Mouse (Mus musculus) MEL (cell line): ENCODE measurements at regions not wholly inside any gene's neighbourhood (a gene's known extent, or its start where the extent isn't known, plus 50 kb on each side); places are given as distances from the start of the nearest gene placed in this dataset.

Experiments
- DNase-seq: peaks from one replicate; pipeline ENCODE4 v3.0.0; 2011; ENCODE audit warnings: low read depth, low spot score
- H3K27ac ChIP-seq: 2 replicates; pipeline ENCODE4 v1.5.1; 2012; ENCODE audit warnings: low read depth, mild to moderate bottlenecking, control low read depth, low read length, moderate library complexity; ENCODE audit not compliant: control insufficient read depth
- H3K27me3 ChIP-seq, 2 experiments: fragments of 150-350 bp in 1 of 2; sonication (generic) in 1 of 2; 2 replicates each; pipeline ENCODE4 v1.6.1; 2012; ENCODE audit warnings: low read length in 2 of 2, mild to moderate bottlenecking in 2 of 2, improper control_type of control experiment in 1 of 2, moderate library complexity in 1 of 2; ENCODE audit not compliant: insufficient read depth in 2 of 2, control insufficient read depth in 1 of 2
- H3K36me3 ChIP-seq, 2 experiments: 2 replicates each; pipeline ENCODE4 v1.6.1; 2012 to 2014; ENCODE audit warnings: low read length in 2 of 2, improper control_type of control experiment in 1 of 2, inconsistent platforms in 1 of 2, mild to moderate bottlenecking in 1 of 2; ENCODE audit not compliant: insufficient read depth in 2 of 2, control insufficient read depth in 1 of 2
- H3K4me1 ChIP-seq, 2 experiments: fragments of 150-350 bp in 1 of 2; sonication (generic) in 1 of 2; 2 replicates each; pipeline ENCODE4 v1.6.1; 2012; ENCODE audit warnings: low read length in 2 of 2, improper control_type of control experiment in 1 of 2, mild to moderate bottlenecking in 1 of 2; ENCODE audit not compliant: insufficient read depth in 2 of 2, control insufficient read depth in 1 of 2
- H3K4me3 ChIP-seq, 2 experiments: fragments of 150-350 bp in 1 of 2; sonication (generic) in 1 of 2; 2 replicates each; pipeline ENCODE4 v1.5.1; 2012; ENCODE audit warnings: low read depth in 2 of 2, low read length in 2 of 2, mild to moderate bottlenecking in 2 of 2, moderate library complexity in 2 of 2, control low read depth in 1 of 2, improper control_type of control experiment in 1 of 2; ENCODE audit not compliant: control insufficient read depth in 1 of 2, insufficient read depth in 1 of 2
- H3K79me2 ChIP-seq: 2 replicates; pipeline ENCODE4 v1.6.1; 2012; ENCODE audit warnings: mild to moderate bottlenecking, low read length, moderate library complexity; ENCODE audit not compliant: control insufficient read depth, poor library complexity, insufficient read depth
- H3K9ac ChIP-seq: 2 replicates; pipeline ENCODE4 v1.6.1; 2012; ENCODE audit warnings: low read depth, mild to moderate bottlenecking, control low read depth, low read length, moderate library complexity; ENCODE audit not compliant: control insufficient read depth, poor library complexity, severe bottlenecking
- H3K9me3 ChIP-seq: fragments of 150-350 bp; sonication (generic); replicated peaks from 2 replicates; pipeline ENCODE4 v1.6.1; 2012; ENCODE audit warnings: mild to moderate bottlenecking, low read length, improper control_type of control experiment, moderate library complexity; ENCODE audit not compliant: insufficient read depth
- BHLHE40 ChIP-seq: IDR thresholded peaks from 2 replicates; pipeline ENCODE4 v1.6.1; 2012; ENCODE audit warnings: low read depth, mild to moderate bottlenecking, inconsistent platforms, low read length, improper control_type of control experiment, borderline replicate concordance
- CHD1 ChIP-seq: IDR thresholded peaks from 2 replicates; pipeline ENCODE4 v1.6.1; 2012; ENCODE audit warnings: low read depth, mild to moderate bottlenecking, inconsistent platforms, low read length, improper control_type of control experiment
- CHD2 ChIP-seq: IDR thresholded peaks from 2 replicates; pipeline ENCODE4 v1.6.1; 2011; ENCODE audit warnings: low read length, improper control_type of control experiment
- CTCF ChIP-seq, 3 experiments: IDR thresholded peaks in 2 of 3; conservative IDR thresholded peaks in 1 of 3; 2 replicates each; pipeline ENCODE4 v1.5.1; 2011 to 2012; ENCODE audit warnings: low read length in 3 of 3, low read depth in 2 of 3, mild to moderate bottlenecking in 2 of 3, improper control_type of control experiment in 1 of 3, inconsistent platforms in 1 of 3, mixed read lengths in 1 of 3, moderate library complexity in 1 of 3; ENCODE audit not compliant: control insufficient read depth in 1 of 3, insufficient read depth in 1 of 3, poor library complexity in 1 of 3, severe bottlenecking in 1 of 3
- E2F4 ChIP-seq: IDR thresholded peaks from 2 replicates; pipeline ENCODE4 v1.6.1; 2011; ENCODE audit warnings: low read depth, low read length, improper control_type of control experiment, borderline replicate concordance
- EP300 ChIP-seq, 2 experiments: IDR thresholded peaks; 2 replicates each; pipeline ENCODE4 v1.6.1; 2011; ENCODE audit warnings: improper control_type of control experiment in 2 of 2, low read length in 2 of 2, low read depth in 1 of 2, mild to moderate bottlenecking in 1 of 2
- GABPA ChIP-seq: IDR thresholded peaks from 2 replicates; pipeline ENCODE4 v1.6.1; 2012; ENCODE audit warnings: low read depth, mild to moderate bottlenecking, inconsistent platforms, low read length, improper control_type of control experiment, moderate library complexity
- GATA1 ChIP-seq: IDR thresholded peaks from 2 replicates; pipeline ENCODE4 v1.6.1; 2011; ENCODE audit warnings: low read depth, low read length, improper control_type of control experiment
- HCFC1 ChIP-seq: IDR thresholded peaks from 2 replicates; pipeline ENCODE4 v1.6.1; 2012; ENCODE audit warnings: low read depth, mild to moderate bottlenecking, inconsistent platforms, low read length, improper control_type of control experiment, moderate library complexity
- MAX ChIP-seq: IDR thresholded peaks from 2 replicates; pipeline ENCODE4 v1.6.1; 2011; ENCODE audit warnings: low read length, improper control_type of control experiment
- MAZ ChIP-seq: IDR thresholded peaks from 2 replicates; pipeline ENCODE4 v1.6.1; 2012; ENCODE audit warnings: low read depth, mild to moderate bottlenecking, inconsistent platforms, low read length, improper control_type of control experiment
- MEF2A ChIP-seq: IDR thresholded peaks from 2 replicates; pipeline ENCODE4 v1.6.1; 2014; ENCODE audit warnings: low read depth, mild to moderate bottlenecking, inconsistent platforms, low read length, improper control_type of control experiment; ENCODE audit not compliant: poor library complexity, insufficient replicate concordance, severe bottlenecking; ENCODE audit errors: extremely low read depth
- MXI1 ChIP-seq: IDR thresholded peaks from 2 replicates; pipeline ENCODE4 v1.6.1; 2011; ENCODE audit warnings: mild to moderate bottlenecking, low read depth, low read length, improper control_type of control experiment
- MYB ChIP-seq: IDR thresholded peaks from 2 replicates; pipeline ENCODE4 v1.6.1; 2011; ENCODE audit warnings: mild to moderate bottlenecking, low read depth, low read length, improper control_type of control experiment
- MYC ChIP-seq: IDR thresholded peaks from 2 replicates; pipeline ENCODE4 v1.6.1; 2011; ENCODE audit warnings: low read depth, mild to moderate bottlenecking, low read length, improper control_type of control experiment, moderate library complexity
- POLR2A ChIP-seq, 2 experiments: IDR thresholded peaks; 2 replicates each; pipeline ENCODE4 v1.6.1; 2011 to 2012; ENCODE audit warnings: low read length in 2 of 2, mild to moderate bottlenecking in 2 of 2, control low read depth in 1 of 2, improper control_type of control experiment in 1 of 2, low read depth in 1 of 2, moderate library complexity in 1 of 2; ENCODE audit not compliant: control insufficient read depth in 1 of 2, insufficient read depth in 1 of 2, poor library complexity in 1 of 2
- POLR2AphosphoS2 ChIP-seq: IDR thresholded peaks from 2 replicates; pipeline ENCODE4 v1.6.1; 2011; ENCODE audit warnings: low read length, improper control_type of control experiment
- POLR2AphosphoS5 ChIP-seq: IDR thresholded peaks from 2 replicates; pipeline ENCODE4 v1.6.1; 2012; ENCODE audit warnings: low read depth, borderline replicate concordance, mild to moderate bottlenecking, inconsistent platforms, low read length, moderate library complexity, mixed read lengths
- RAD21 ChIP-seq: IDR thresholded peaks from 2 replicates; pipeline ENCODE4 v1.6.1; 2011; ENCODE audit warnings: mild to moderate bottlenecking, low read depth, low read length, improper control_type of control experiment
- RCOR1 ChIP-seq: IDR thresholded peaks from 2 replicates; pipeline ENCODE4 v1.6.1; 2012; ENCODE audit warnings: low read depth, mild to moderate bottlenecking, inconsistent platforms, low read length, improper control_type of control experiment
- TAL1 ChIP-seq: IDR thresholded peaks from 2 replicates; pipeline ENCODE4 v1.6.1; 2012; ENCODE audit warnings: mild to moderate bottlenecking, inconsistent platforms, low read length, moderate library complexity, mixed read lengths
- TBP ChIP-seq: IDR thresholded peaks from 2 replicates; pipeline ENCODE4 v1.8.0; 2011; ENCODE audit warnings: low read depth, low read length, improper control_type of control experiment
- TCF12 ChIP-seq: IDR thresholded peaks from 2 replicates; pipeline ENCODE4 v1.6.1; 2014; ENCODE audit warnings: low read depth, mild to moderate bottlenecking, inconsistent platforms, low read length, improper control_type of control experiment, moderate library complexity
- UBTF ChIP-seq: IDR thresholded peaks from 2 replicates; pipeline ENCODE4 v1.6.1; 2012; ENCODE audit warnings: low read depth, mild to moderate bottlenecking, inconsistent platforms, low read length, improper control_type of control experiment, moderate library complexity, borderline replicate concordance; ENCODE audit not compliant: insufficient read depth
- USF1 ChIP-seq: IDR thresholded peaks from 2 replicates; pipeline ENCODE4 v1.6.1; 2014; ENCODE audit warnings: low read depth, mild to moderate bottlenecking, inconsistent platforms, low read length, improper control_type of control experiment, moderate library complexity
- USF2 ChIP-seq, 2 experiments: IDR thresholded peaks; 2 replicates each; pipeline ENCODE4 v1.6.1; 2011 to 2012; ENCODE audit warnings: improper control_type of control experiment in 2 of 2, low read length in 2 of 2, borderline replicate concordance in 1 of 2, inconsistent platforms in 1 of 2, low read depth in 1 of 2, mild to moderate bottlenecking in 1 of 2; ENCODE audit not compliant: insufficient read depth in 1 of 2
- ZC3H11A ChIP-seq: IDR thresholded peaks from 2 replicates; pipeline ENCODE4 v1.6.1; 2012; ENCODE audit warnings: low read depth, mild to moderate bottlenecking, inconsistent platforms, low read length, improper control_type of control experiment
- ZMIZ1 ChIP-seq: IDR thresholded peaks from 2 replicates; pipeline ENCODE4 v1.6.1; 2012; ENCODE audit warnings: low read depth, mild to moderate bottlenecking, inconsistent platforms, low read length, improper control_type of control experiment, moderate library complexity
- ZNF384 ChIP-seq: IDR thresholded peaks from 2 replicates; pipeline ENCODE4 v1.6.1; 2012; ENCODE audit warnings: low read depth, mild to moderate bottlenecking, inconsistent platforms, low read length, improper control_type of control experiment

DNA sequence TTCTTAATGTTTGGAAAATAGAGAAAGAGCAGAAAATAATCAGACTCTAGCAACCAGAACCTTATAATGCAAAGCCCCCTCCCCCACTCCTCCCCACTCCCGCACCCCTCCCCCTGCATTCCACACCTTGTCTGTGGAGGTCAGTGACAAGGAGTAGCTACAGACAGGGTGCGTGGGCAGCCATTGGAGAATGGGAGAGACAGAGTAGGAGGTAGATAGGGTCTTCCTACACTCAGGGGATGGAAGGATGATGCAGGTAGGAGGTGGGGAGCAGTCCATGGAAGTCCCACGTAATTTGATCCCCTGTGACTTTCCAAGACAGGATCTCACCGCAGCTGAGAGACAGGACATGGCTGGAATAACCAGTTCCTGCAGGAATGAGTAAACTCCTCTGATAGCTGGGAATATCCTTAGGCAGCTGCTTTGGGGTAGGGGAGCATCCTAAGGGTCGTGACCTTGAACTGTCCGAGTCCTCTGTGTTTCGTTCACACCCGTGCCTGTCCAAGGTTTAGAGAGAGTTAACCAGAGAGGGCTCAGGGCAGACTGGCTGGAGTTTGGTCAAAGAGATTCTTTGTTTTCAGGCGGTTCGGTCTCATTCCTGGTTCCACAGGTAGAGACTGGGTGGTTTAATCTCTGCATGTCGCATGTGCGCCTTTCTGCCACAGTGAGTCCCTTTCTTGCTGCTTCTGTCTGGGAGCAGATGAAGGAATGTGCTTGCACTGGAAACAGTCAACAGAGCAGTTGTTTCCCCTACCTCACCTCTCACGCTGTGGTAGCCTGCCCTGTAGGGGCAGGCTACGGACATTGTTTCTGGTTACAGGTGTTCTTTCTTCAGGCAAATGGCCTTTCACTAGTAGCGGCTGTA is 54.1 kb upstream of the 1700024P04Rik start:
- Histone ChIP-seq H3K9ac (no peak overlapping the region), H3K79me2 (no peaks in the 10 kb centered on the region), H3K27ac (no peak overlapping the region), H3K4me1 (no peaks in the 10 kb centered on the region), H3K36me3 (no peaks in the 10 kb centered on the region), H3K27me3 (no peaks in the 10 kb centered on the region), H3K9me3 (no peaks in the 10 kb centered on the region), H3K4me3 (no peak overlapping the region)
- TF ChIP-seq TCF12, result no peak
- no peak for TF ChIP-seq POLR2A (IDR thresholded peaks at IDR 0.05; ENCODE audit: control insufficient read depth in 1 of 2, insufficient read depth in 1 of 2, low read depth in 1 of 2, low read length in 2 of 2, poor library complexity in 1 of 2)
- TF ChIP-seq MYC, result no peak
- TF ChIP-seq POLR2AphosphoS2, result no peak
- TF ChIP-seq MAX, result no peak
- TF ChIP-seq E2F4, result no peak
- no peak for TF ChIP-seq HCFC1
- TF ChIP-seq MXI1, result no peak
- TF ChIP-seq GATA1, result no peak
- no peak for TF ChIP-seq RCOR1
- TF ChIP-seq UBTF, result no peak
- TF ChIP-seq TBP, result no peak
- no peak for TF ChIP-seq BHLHE40
- no peak for TF ChIP-seq USF1
- TF ChIP-seq ZMIZ1, result no peak
- no peak for TF ChIP-seq EP300 (IDR thresholded peaks at IDR 0.05; ENCODE audit: low read depth in 1 of 2, low read length in 2 of 2)
- TF ChIP-seq MYB, result no peak
- TF ChIP-seq ZC3H11A, result no peak
- no peak for TF ChIP-seq MAZ
- no peak for DNase-seq

DNA sequence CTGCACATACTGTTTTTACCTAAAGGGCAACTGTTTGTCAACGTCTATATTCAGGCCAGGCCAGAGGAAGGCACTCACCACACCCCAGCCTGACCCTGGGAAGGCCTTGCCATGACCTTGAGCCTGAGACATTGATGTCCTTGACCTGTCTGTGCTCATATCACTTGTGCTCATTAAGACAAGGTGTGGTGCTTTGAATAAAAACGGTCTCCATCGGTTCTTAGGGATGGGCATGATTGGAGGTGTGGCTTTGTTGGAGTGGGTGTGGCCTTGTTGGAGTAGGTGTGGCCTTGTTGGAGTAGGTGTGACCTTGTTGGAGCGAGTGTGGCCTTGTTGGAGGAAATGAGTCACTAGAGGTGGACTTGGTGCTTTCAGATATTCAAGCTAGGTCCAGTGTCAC is 52.8 kb upstream of the 1700024P04Rik start:
- Histone ChIP-seq H3K4me3 (no peak overlapping the region), H3K27ac (no peak overlapping the region), H3K9me3 (no peaks in the 10 kb centered on the region), H3K27me3 (no peaks in the 10 kb centered on the region), H3K36me3 (no peaks in the 10 kb centered on the region), H3K9ac (no peak overlapping the region), H3K4me1 (no peaks in the 10 kb centered on the region), H3K79me2 (no peaks in the 10 kb centered on the region)
- DNase-seq, result no peak
- no peak for TF ChIP-seq CHD1
- TF ChIP-seq TAL1, result no peak
- TF ChIP-seq MEF2A, result no peak
- no peak for TF ChIP-seq ZNF384
- TF ChIP-seq TCF12, result no peak
- no peak for TF ChIP-seq UBTF
- TF ChIP-seq POLR2AphosphoS5, result no peak
- TF ChIP-seq MYC, result no peak
- no peak for TF ChIP-seq MXI1
- no peak for TF ChIP-seq HCFC1
- TF ChIP-seq CHD2, result no peak
- TF ChIP-seq USF2 (IDR thresholded peaks at IDR 0.05; ENCODE audit: borderline replicate concordance in 1 of 2, insufficient read depth in 1 of 2, low read depth in 1 of 2, low read length in 2 of 2), result no peak
- no peak for TF ChIP-seq RAD21
- TF ChIP-seq GABPA, result no peak
- no peak for TF ChIP-seq CTCF (IDR thresholded peaks at IDR 0.05 in 2 of 3, conservative IDR thresholded peaks at IDR 0.05 in 1 of 3; ENCODE audit: control insufficient read depth in 1 of 3, insufficient read depth in 1 of 3, low read depth in 2 of 3, low read length in 3 of 3, poor library complexity in 1 of 3, severe bottlenecking in 1 of 3)
- TF ChIP-seq TBP, result no peak
